Mouse (Mus musculus): ENCODE results near the gene Lingo2. TPM values are rescaled to one million over a fixed set of nuclear protein-coding genes. Genes with fewer than 3 reads are reported as not detected.

Lingo2 gene
- total and polyA plus RNA-seq, 3 experiments, result not detected

- no peaks in the 10 kb centered on the region for H3K36me3 ChIP-seq (ENCODE audit: control insufficient read depth in 1 of 2, insufficient read depth in 2 of 2, low read length in 2 of 2)
- no peaks in the 10 kb centered on the region for H3K27me3 ChIP-seq (ENCODE audit: control insufficient read depth in 1 of 2, insufficient read depth in 2 of 2, low read length in 2 of 2)
- H3K27ac ChIP-seq (ENCODE audit: control insufficient read depth, low read depth, low read length), result no peak overlapping the region
- H3K9ac ChIP-seq (ENCODE audit: control insufficient read depth, low read depth, low read length, poor library complexity, severe bottlenecking), result no peak overlapping the region
- H3K4me1 ChIP-seq (ENCODE audit: control insufficient read depth in 1 of 2, insufficient read depth in 2 of 2, low read length in 2 of 2), result no peaks in the 10 kb centered on the region
- no peak for TF ChIP-seq TBP (IDR thresholded peaks at IDR 0.05; ENCODE audit: low read depth, low read length)
- no peak for TF ChIP-seq MEF2A (IDR thresholded peaks at IDR 0.05; ENCODE audit: extremely low read depth, insufficient replicate concordance, low read depth, low read length, poor library complexity, severe bottlenecking)
- no peak for TF ChIP-seq ETS1 (IDR thresholded peaks at IDR 0.05; ENCODE audit: low read depth, low read length)
- no peak for TF ChIP-seq TCF12 (IDR thresholded peaks at IDR 0.05; ENCODE audit: low read depth, low read length)
- TF ChIP-seq GATA1 (IDR thresholded peaks at IDR 0.05; ENCODE audit: low read depth, low read length), result no peak
- TF ChIP-seq KAT2A (conservative IDR thresholded peaks at IDR 0.05; ENCODE audit: low read depth, low read length), result no peak
- TF ChIP-seq UBTF (IDR thresholded peaks at IDR 0.05; ENCODE audit: borderline replicate concordance, insufficient read depth, low read depth, low read length), result no peak
- no peak for TF ChIP-seq NELFE (IDR thresholded peaks at IDR 0.05; ENCODE audit: low read depth, low read length)
- TF ChIP-seq ZMIZ1 (IDR thresholded peaks at IDR 0.05; ENCODE audit: low read depth, low read length), result no peak
- no peak for TF ChIP-seq ELF1 (IDR thresholded peaks at IDR 0.05; ENCODE audit: low read depth, low read length)
- no peak for TF ChIP-seq HCFC1 (IDR thresholded peaks at IDR 0.05; ENCODE audit: low read depth, low read length)
- no peak overlapping the region for H3K4me3 ChIP-seq (ENCODE audit: control insufficient read depth in 1 of 2, insufficient read depth in 1 of 2, low read depth in 2 of 2, low read length in 2 of 2)
- DNase-seq (ENCODE audit: low read depth, low spot score), result no peak
- no peaks in the 10 kb centered on the region for H3K79me2 ChIP-seq (ENCODE audit: control insufficient read depth, insufficient read depth, low read length, poor library complexity)
- no peaks in the 10 kb centered on the region for H3K9me3 ChIP-seq (replicated peaks; ENCODE audit: insufficient read depth, low read length)
Observed at GRCm38 (mm10) chr4:36635666-36636065, 315.9 kb downstream of the Lingo2 start.

DNA sequence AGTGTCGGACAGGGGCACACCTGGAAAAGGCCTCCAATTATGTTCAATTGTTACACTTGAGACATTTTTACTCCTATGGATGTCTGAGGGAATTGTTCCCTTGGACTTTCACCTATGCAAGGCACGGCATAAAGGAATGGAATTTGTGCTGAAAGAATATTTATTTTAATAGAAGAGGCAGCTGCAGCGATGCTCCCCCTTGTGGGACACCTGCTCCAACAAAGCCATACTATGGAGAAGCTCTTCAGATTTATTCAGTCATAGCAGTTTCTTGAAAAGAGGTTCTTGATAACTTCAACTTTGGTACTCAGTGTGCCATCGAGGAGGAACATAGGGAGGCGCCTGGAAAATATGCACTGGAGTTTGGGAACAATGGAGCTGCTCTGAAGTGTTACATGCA, 374.7 kb downstream of the Lingo2 start:
- Histone ChIP-seq H3K9me3 (replicated peaks; ENCODE audit: insufficient read depth, low read length) (no peaks in the 10 kb centered on the region), H3K9ac (ENCODE audit: control insufficient read depth, low read depth, low read length, poor library complexity, severe bottlenecking) (no peak overlapping the region), H3K27me3 (ENCODE audit: control insufficient read depth in 1 of 2, insufficient read depth in 2 of 2, low read length in 2 of 2) (no peaks in the 10 kb centered on the region), H3K27ac (ENCODE audit: control insufficient read depth, low read depth, low read length) (no peak overlapping the region), H3K79me2 (ENCODE audit: control insufficient read depth, insufficient read depth, low read length, poor library complexity) (no peaks in the 10 kb centered on the region), H3K36me3 (ENCODE audit: control insufficient read depth in 1 of 2, insufficient read depth in 2 of 2, low read length in 2 of 2) (no peaks in the 10 kb centered on the region), H3K4me3 (ENCODE audit: control insufficient read depth in 1 of 2, insufficient read depth in 1 of 2, low read depth in 2 of 2, low read length in 2 of 2) (no peak overlapping the region), H3K4me1 (ENCODE audit: control insufficient read depth in 1 of 2, insufficient read depth in 2 of 2, low read length in 2 of 2) (no peaks in the 10 kb centered on the region)
- no peak for DNase-seq (ENCODE audit: low read depth, low spot score)
- TF ChIP-seq RCOR1 (IDR thresholded peaks at IDR 0.05; ENCODE audit: low read depth, low read length) (no peak), SMC3 (IDR thresholded peaks at IDR 0.05; ENCODE audit: low read depth, low read length) (no peak), MAZ (IDR thresholded peaks at IDR 0.05; ENCODE audit: low read depth, low read length) (no peak), ELF1 (IDR thresholded peaks at IDR 0.05; ENCODE audit: low read depth, low read length) (no peak), EP300 (IDR thresholded peaks at IDR 0.05; ENCODE audit: low read depth in 1 of 2, low read length in 2 of 2) (no peak), E2F4 (IDR thresholded peaks at IDR 0.05; ENCODE audit: borderline replicate concordance, low read depth, low read length) (no peak), USF1 (IDR thresholded peaks at IDR 0.05; ENCODE audit: low read depth, low read length) (no peak)

All from MEL (cell line).